Mouse (Mus musculus) limb, embryonic 15.5 days (tissue): ENCODE data around the gene Ehmt1. TPM values are rescaled to one million over a fixed set of nuclear protein-coding genes. Genes with fewer than 3 reads are reported as not detected.
"Not testable (repeated sequence)": the region's sequence is repeated elsewhere in the genome, so short reads cannot be mapped to it uniquely, and the experiment has no call there.

ENCODE experiments used
- ATAC-seq: fragments of 200-750 bp; cut with Nextera tagmentation; 2 replicates; pipeline ENCODE4 v1.8.0; 2017; ENCODE audit warnings: low read depth, moderate TSS enrichment; ENCODE audit not compliant: insufficient number of reproducible peaks, low FRiP score, low TSS enrichment
- H3K27ac ChIP-seq: fragments of 300-500 bp; sonication (generic); 2 replicates; pipeline ENCODE4 v1.5.1; 2015; ENCODE audit warnings: moderate library complexity, mild to moderate bottlenecking, inconsistent platforms
- H3K27me3 ChIP-seq: fragments of 300-500 bp; sonication (generic); 2 replicates; pipeline ENCODE4 v1.6.1; 2015; ENCODE audit warnings: inconsistent platforms
- H3K36me3 ChIP-seq: fragments of 300-500 bp; sonication (generic); 2 replicates; pipeline ENCODE4 v1.6.1; 2015; ENCODE audit warnings: inconsistent platforms
- H3K4me1 ChIP-seq: fragments of 300-500 bp; sonication (generic); 2 replicates; pipeline ENCODE4 v1.6.1; 2015; ENCODE audit warnings: inconsistent platforms
- H3K4me2 ChIP-seq: fragments of 300-500 bp; sonication (generic); 2 replicates; pipeline ENCODE4 v1.6.1; 2015; ENCODE audit warnings: mild to moderate bottlenecking, inconsistent platforms
- H3K4me3 ChIP-seq: fragments of 300-500 bp; sonication (generic); 2 replicates; pipeline ENCODE4 v1.5.1; 2015; ENCODE audit warnings: mild to moderate bottlenecking, inconsistent platforms
- H3K9ac ChIP-seq: fragments of 300-500 bp; sonication (generic); 2 replicates; pipeline ENCODE4 v1.6.1; 2015; ENCODE audit warnings: inconsistent platforms
- H3K9me3 ChIP-seq: fragments of 300-500 bp; sonication (generic); 2 replicates; pipeline ENCODE4 v1.6.1; 2016; ENCODE audit warnings: inconsistent platforms
- WGBS: fragments of 180-500 bp; shearing (Covaris S2); methylation state at CpG from one replicate; pipeline ENCODE4 v1.1.7; 2015; 5-methylcytosine and 5-hydroxymethylcytosine counted together
- polyA plus RNA-seq: library from polyadenylated mRNA; unstranded; fragments of >200 nt; fragmentation: Nextera tagmentation; extraction: Ambion mirVana; gene quantifications from 2 replicates; pipeline ENCODE4 v1.2.1, GENCODE M21; 2015

Gene Ehmt1
- 79.5 and 85.1 TPM in 2 replicates for polyA plus RNA-seq

DNA sequence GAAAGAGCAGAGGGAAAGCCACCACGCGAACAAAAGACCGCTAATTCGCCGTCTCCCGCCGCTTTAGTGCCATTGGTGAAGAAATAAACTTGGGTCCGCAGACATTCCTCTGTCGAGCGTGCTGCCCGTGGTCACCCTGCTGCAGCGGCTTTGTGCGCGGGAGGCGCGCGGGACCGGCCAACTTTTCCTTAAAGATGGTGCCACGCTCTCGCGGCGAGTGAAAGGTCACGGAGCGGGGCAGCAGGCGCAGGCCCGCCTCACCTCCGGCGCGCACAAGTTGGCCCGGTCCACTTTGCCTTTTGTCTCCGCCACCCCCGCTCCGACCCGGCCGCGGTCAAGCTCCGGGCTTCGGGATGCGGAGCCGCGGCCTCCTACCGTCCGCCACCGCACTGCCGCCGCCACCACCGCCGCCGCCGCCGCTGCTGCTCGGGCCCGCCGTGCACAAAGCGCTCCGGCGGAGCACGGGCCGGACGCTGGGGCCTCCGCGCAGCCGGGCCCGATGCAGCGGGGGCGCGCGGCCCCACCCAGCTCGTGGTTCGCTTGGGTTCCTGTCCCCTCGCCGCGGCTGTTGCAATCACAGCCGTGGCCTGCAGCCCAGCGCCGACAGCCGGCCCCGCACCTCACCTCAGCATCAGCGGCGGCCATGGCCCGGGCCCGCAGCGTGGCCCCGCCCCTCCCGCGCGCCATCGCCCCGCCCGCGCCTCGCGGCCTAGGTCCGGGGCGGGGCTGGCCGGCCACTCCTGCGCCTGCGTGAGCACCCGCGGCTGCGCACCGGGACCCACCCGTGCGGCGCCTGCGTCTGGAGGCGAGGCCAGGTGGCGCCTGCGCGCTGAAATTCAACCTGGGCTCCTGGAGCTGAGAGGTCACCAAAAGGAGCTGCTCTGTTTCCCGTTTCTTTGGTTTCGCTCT lies at the start of gene Ehmt1:
Gene Ehmt1, minus strand, starts transcription at position 685 of the 909 bp plus-strand sequence.
- Histone ChIP-seq H3K4me3 (peak within 1 kb of the TSS; percentile 92), H3K36me3 (no peaks in the 10 kb centered on the region), H3K4me2 (peak within 1 kb of the TSS; percentile 55), H3K27ac (peak within 1 kb of the TSS; percentile 94), H3K9ac (peak within 1 kb of the TSS; percentile 96), H3K4me1 (peaks cover 9% of the 10 kb centered on the region), H3K9me3 (no peaks in the 10 kb centered on the region), H3K27me3 (no peaks in the 10 kb centered on the region)
- ATAC-seq: peak; percentile 97
- WGBS: under 1% methylated on average over 99 of the region's 112 CpGs

DNA sequence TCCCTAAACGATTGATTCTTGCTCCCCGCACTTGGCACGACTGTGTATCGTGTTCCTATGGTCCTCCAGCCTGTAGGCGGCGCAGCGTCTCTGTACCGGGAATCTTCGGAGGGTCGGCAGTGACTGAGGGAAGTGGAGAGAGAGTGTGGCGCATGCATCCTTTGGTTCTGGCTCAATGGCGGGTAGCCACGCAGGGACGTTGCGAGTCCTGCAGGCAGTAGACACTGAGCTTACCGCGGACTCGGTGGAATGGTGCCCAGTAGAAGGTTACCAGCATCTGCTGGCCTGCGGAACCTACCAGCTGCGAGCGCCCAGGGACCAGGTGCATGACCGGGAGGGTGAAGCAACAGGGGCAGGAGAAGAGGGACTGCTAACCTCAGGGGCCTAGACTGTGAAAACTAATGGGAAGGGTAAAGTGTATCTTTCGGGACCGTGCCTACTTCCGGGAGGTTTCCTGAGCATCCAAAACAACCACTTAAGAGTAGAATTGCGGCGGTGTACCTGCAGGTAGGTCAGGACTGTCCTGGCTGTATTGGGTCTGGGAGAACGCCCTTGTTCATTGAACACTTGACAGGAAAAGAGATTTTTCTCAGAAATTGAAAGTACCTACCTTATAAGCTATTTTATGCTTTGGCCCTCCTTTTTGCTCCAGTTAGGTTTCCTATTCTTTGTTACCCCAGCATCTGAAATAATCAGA lies 43.0 kb upstream of the Ehmt1 start, which contains the start of gene Dph7:
Gene Dph7, plus strand, starts transcription at position 97 of the 697 bp plus-strand sequence.
- Histone ChIP-seq H3K36me3 (peaks cover 68% of the 10 kb centered on the region), H3K4me1 (peaks cover 7% of the 10 kb centered on the region), H3K27ac (peak within 1 kb of the TSS; percentile 55; the same call in 1 of the 2 replicates), H3K4me2 (peak within 1 kb of the TSS; percentile 47), H3K9ac (peak within 1 kb of the TSS; percentile 64), H3K27me3 (no peaks in the 10 kb centered on the region), H3K9me3 (no peaks in the 10 kb centered on the region), H3K4me3 (peak within 1 kb of the TSS; percentile 68)
- WGBS: 2% methylated on average over 28 of the region's 28 CpGs
- ATAC-seq: peak; percentile 83

DNA sequence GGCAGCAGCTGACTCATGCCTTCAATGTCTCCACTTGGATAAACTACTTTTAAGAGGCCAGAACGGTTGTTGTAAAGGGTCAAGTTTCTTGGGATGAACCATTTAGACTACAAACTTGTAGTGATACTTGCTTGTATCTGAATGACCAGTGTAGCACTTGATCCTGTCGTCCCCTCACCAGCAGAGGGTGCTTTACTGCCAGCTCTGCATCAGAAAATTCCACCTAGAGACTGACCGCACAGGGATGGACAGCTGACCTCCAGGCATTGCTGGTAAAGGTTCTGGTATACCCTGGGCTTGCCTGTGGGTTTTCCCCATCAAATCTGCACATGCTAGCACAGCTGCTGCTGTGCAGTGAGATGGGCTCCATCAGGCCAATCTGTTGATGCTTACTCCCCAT lies 41.5 kb upstream of the Ehmt1 start:
- H3K4me2 ChIP-seq: no peak overlapping the region
- no peak overlapping the region for H3K4me3 ChIP-seq
- H3K36me3 ChIP-seq: peaks cover 71% of the 10 kb centered on the region
- no peaks in the 10 kb centered on the region for H3K27me3 ChIP-seq
- 31% methylated on average over 3 of the region's 3 CpGs for WGBS
- no peaks in the 10 kb centered on the region for H3K9me3 ChIP-seq
- no peak for ATAC-seq
- H3K27ac ChIP-seq: no peak overlapping the region
- H3K4me1 ChIP-seq: peaks cover 7% of the 10 kb centered on the region
- H3K9ac ChIP-seq: no peak overlapping the region

DNA sequence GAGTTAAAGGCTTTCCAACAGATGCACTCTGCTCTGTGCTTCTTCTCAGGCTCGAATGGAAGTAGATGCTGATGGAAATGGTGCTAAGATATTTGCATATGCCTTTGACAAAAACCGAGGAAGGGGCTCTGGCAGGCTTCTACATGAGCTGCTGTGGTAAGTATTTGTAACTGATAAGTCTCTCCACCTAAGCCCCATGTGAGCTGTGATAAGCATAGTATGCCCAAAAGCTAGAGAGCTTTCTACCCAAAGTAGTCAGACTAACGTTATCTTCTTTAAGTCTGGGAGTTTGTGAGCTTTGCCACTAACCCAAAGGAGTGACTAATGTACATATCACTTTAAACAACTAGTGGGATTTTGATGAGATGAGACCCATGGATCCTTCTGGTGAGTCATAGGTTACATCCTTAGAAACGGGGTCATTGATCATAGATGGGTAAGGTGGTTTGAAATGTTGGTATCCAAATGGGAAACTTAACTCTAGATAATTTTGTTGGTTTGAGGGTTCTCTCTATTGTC lies 33.2 kb upstream of the Ehmt1 start:
- Histone ChIP-seq H3K4me3 (no peak overlapping the region), H3K36me3 (peaks cover 54% of the 10 kb centered on the region)

DNA sequence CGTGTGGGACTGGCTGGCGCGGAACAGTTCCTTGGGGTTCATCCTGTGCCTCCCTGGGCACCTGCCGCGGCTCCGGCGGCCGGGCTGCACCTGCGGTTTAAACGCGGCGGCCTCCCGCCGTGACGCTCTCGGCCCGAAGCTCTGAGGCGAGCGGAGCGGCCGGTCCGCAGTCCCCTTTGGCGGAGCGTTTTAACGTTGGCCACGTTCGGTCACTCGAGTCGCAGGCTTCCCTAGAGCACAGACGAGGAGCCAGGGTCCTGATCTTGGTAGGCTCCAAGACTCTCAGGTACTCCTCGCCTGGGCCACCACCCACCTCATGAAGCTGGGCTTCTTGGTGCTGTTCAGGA lies 30.7 kb upstream of the Ehmt1 start:
- Histone ChIP-seq H3K4me3 (peak overlapping the region; percentile 100), H3K27me3 (no peaks in the 10 kb centered on the region), H3K4me1 (peaks cover 14% of the 10 kb centered on the region), H3K9ac (peak overlapping the region; percentile 95), H3K4me2 (peak overlapping the region; percentile 84), H3K36me3 (peaks cover 35% of the 10 kb centered on the region), H3K9me3 (no peaks in the 10 kb centered on the region), H3K27ac (peak overlapping the region; percentile 22; the same call in 1 of the 2 replicates)
- WGBS: under 1% methylated on average over 26 of the region's 31 CpGs
- no peak for ATAC-seq

More for the DNA sequence above, 33.2 kb upstream of the Ehmt1 start:
- no peak overlapping the region for H3K9ac ChIP-seq
- H3K4me1 ChIP-seq: peaks cover 14% of the 10 kb centered on the region
- no peak overlapping the region for H3K4me2 ChIP-seq
- 85% methylated on average over 4 of the region's 4 CpGs for WGBS
- no peaks in the 10 kb centered on the region for H3K27me3 ChIP-seq
- no peaks in the 10 kb centered on the region for H3K9me3 ChIP-seq
- no peak for ATAC-seq
- H3K27ac ChIP-seq: no peak overlapping the region

DNA sequence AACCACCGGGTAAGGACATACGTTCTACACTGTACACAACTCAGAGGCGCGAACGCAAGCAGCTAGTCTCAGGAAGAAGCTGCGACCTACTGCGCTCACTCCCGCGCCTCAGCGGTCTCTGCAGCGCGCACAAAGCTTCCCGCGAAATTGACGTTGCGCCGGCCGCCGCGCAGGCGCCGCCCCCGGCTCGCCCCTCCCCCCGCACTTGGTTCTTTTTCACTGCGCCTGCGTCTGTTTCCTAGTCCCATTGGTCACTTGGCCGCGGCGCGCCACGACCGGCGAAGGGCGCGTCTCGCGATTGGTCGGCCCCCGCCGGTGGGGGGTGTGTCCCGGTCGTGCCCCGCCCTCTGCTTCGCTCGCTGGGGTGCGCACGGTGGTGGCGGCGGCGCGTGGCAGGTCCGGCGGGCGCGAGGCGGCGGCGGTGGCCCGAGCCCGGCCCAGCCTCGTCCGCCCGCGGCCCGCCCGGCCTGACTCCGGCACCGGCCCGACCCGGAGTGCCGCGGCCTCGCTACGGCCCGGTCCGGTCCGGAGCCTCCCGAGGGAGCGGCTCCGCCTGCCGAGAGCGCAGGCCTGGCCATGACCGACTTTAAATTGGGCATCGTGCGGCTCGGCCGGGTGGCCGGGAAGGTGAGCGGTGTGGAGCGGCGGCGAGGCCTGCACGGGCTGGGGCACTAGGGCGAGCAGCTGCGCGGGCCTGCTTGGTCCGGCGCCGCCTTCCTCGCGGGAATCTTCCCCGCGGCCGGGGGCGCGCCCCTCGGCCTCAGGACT lies 30.2 kb upstream of the Ehmt1 start, which contains the start of gene Zmynd19:
Gene Zmynd19, plus strand, starts transcription at position 372 of the 768 bp plus-strand sequence.
- H3K9ac ChIP-seq: peak within 1 kb of the TSS; percentile 95
- no peaks in the 10 kb centered on the region for H3K9me3 ChIP-seq
- H3K4me2 ChIP-seq: peak within 1 kb of the TSS; percentile 84
- no peaks in the 10 kb centered on the region for H3K27me3 ChIP-seq
- peak within 1 kb of the TSS; percentile 100 for H3K4me3 ChIP-seq
- peak; percentile 95 for ATAC-seq
- WGBS: under 1% methylated on average over 89 of the region's 108 CpGs
- H3K27ac ChIP-seq: peak within 1 kb of the TSS; percentile 55; the same call in 1 of the 2 replicates
- peaks cover 14% of the 10 kb centered on the region for H3K4me1 ChIP-seq
- peaks cover 29% of the 10 kb centered on the region for H3K36me3 ChIP-seq

DNA sequence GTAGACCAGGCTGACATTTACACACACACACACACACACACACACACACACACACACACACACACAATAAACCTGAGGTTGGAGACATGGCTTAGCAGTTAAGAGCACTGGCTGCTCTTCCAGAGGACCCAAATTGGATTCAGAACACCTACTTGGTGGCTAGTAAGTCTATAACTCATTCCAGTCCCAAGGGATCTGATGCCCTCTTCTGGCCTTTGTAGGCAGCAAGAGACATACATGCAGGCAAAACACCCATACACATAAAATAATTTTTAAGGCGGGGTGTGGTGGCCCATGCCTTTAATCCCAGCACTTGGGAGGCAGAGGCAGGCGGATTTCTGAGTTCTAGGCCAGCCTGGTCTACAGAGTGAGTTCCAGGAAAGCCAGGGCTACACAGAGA lies 24.9 kb upstream of the Ehmt1 start:
- H3K27me3 ChIP-seq, H3K9me3 ChIP-seq, H3K4me3 ChIP-seq, H3K27ac ChIP-seq, H3K4me2 ChIP-seq, H3K9ac ChIP-seq, H3K36me3 ChIP-seq, ATAC-seq, H3K4me1 ChIP-seq: not testable (repeated sequence)
- 49% methylated on average over 2 of the region's 2 CpGs for WGBS

DNA sequence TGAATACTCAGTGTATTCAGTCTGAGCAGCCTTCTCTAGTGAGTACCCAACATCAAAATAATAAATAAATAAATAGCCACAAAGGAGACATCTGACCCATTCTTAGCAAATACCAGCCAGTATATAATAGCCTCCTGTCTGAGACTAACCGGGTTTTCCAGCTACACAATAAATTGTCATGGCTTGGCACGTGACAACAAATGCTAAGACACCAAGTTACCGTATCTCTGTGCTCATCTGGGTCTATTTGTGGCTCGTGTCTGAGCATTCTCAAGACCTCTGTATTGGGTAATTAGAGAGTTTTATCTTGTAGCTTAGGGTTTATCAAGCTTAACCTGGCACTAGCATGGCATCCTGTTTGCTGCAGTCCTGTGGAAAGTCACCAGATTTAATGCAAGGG lies 22.7 kb upstream of the Ehmt1 start:
- H3K27ac ChIP-seq: no peak overlapping the region
- WGBS: 66% methylated on average over 4 of the region's 4 CpGs
- no peaks in the 10 kb centered on the region for H3K36me3 ChIP-seq
- no peaks in the 10 kb centered on the region for H3K27me3 ChIP-seq
- H3K9ac ChIP-seq: no peak overlapping the region
- H3K9me3 ChIP-seq: no peaks in the 10 kb centered on the region
- no peak for ATAC-seq
- no peaks in the 10 kb centered on the region for H3K4me1 ChIP-seq
- H3K4me2 ChIP-seq: no peak overlapping the region
- H3K4me3 ChIP-seq: no peak overlapping the region

DNA sequence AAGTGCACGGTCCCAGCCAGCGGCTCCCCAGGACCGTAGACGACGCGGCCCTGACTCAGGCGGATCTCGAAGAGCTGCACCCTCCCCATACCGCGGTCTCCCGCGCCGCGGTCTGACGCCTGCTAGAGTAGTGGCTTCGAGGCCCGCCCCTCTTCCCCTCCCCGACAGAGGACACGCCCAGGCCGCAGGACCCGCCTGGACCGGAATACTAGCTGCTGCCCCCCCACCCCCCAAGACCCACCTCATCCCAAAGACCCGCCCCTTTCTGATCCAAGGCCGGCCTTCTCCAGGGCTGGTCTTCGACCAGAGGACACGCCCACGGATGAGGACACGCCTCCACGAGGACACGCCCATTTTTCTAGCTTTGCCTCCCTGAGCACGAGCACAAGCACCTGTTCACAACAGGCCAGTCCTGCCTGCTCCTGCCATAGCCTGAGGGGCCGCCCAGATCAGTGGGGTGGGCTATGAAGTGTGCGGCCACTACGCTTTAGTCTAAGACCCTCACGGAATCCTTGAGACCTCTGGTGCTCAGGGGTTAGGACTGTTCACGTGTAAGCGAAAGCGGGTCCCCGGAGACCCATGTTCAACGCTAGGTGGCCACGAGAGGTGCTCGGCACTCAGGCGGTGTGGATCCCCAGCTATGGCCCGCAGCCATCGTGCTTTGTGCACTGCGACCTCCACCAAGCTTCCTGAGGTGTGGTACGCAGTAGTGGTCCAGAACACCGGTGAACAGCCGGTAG lies 15.8 kb upstream of the Ehmt1 start, which contains the start of gene Arrdc1:
Gene Arrdc1, minus strand, starts transcription at position 196 of the 740 bp plus-strand sequence.
- peak within 1 kb of the TSS; percentile 62 for H3K4me3 ChIP-seq
- ATAC-seq: peak; percentile 89
- H3K4me1 ChIP-seq: peaks cover 20% of the 10 kb centered on the region
- H3K4me2 ChIP-seq: peak within 1 kb of the TSS; percentile 93
- H3K27me3 ChIP-seq: no peaks in the 10 kb centered on the region
- under 1% methylated on average over 49 of the region's 49 CpGs for WGBS
- H3K27ac ChIP-seq: peak within 1 kb of the TSS; percentile 69
- no peaks in the 10 kb centered on the region for H3K9me3 ChIP-seq
- H3K36me3 ChIP-seq: no peaks in the 10 kb centered on the region
- H3K9ac ChIP-seq: peak within 1 kb of the TSS; percentile 66

DNA sequence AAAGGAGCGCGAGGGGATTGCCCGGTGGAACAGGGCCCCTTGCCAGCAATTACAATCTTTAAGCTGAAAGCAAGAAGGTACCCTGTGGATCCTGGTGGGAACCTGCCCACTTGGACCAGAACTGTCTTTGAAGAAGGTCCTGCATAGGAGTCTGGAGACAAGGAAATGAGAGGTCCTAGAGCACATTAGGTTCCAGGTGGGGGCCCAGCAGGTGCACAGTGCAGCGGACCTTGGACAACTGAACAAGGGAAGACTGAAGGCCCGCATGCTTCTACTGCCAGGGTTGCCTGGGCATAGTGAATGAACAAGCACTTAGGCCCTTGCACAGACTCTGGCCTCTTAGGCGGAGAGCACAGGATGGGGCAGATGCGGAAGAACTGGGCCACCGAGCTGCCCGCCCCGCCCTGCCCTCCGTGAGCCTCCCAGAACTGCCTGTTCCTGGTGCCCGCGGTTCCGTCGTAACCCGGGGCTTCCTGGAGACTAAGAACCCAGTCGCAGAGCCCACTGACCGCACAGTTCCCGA lies 15.1 kb upstream of the Ehmt1 start:
- H3K4me3 ChIP-seq: peak overlapping the region; percentile 62
- H3K4me2 ChIP-seq: peak overlapping the region; percentile 93
- H3K36me3 ChIP-seq: no peaks in the 10 kb centered on the region
- ATAC-seq: peak; percentile 16
- no peaks in the 10 kb centered on the region for H3K27me3 ChIP-seq
- H3K27ac ChIP-seq: peak overlapping the region; percentile 69
- peak overlapping the region; percentile 66 for H3K9ac ChIP-seq
- peaks cover 20% of the 10 kb centered on the region for H3K4me1 ChIP-seq
- WGBS: 4% methylated on average over 11 of the region's 19 CpGs
- H3K9me3 ChIP-seq: no peaks in the 10 kb centered on the region
